Mouse (Mus musculus) embryonic facial prominence, embryonic 15.5 days (tissue): Measurements from ENCODE around the gene Sult2b1. TPM values are rescaled to one million over a fixed set of nuclear protein-coding genes. Genes with fewer than 3 reads are reported as not detected.

Experiments used
- ATAC-seq: fragments of 200-750 bp; cut with Nextera tagmentation; 2 replicates; pipeline ENCODE4 v1.8.0; 2017; ENCODE audit warnings: low read depth, moderate TSS enrichment; ENCODE audit not compliant: insufficient number of reproducible peaks, low FRiP score, low TSS enrichment
- H3K27ac ChIP-seq: fragments of 300-500 bp; sonication (generic); replicated peaks from 2 replicates; pipeline ENCODE4 v1.5.1; 2015; ENCODE audit warnings: mild to moderate bottlenecking, inconsistent platforms
- H3K27me3 ChIP-seq: fragments of 300-500 bp; sonication (generic); 2 replicates; pipeline ENCODE4 v1.6.1; 2015; ENCODE audit warnings: inconsistent platforms
- H3K36me3 ChIP-seq: fragments of 300-500 bp; sonication (generic); 2 replicates; pipeline ENCODE4 v1.6.1; 2015; ENCODE audit warnings: mild to moderate bottlenecking, inconsistent platforms
- H3K4me1 ChIP-seq: fragments of 300-500 bp; sonication (generic); 2 replicates; pipeline ENCODE4 v1.6.1; 2015; ENCODE audit warnings: inconsistent platforms
- H3K4me2 ChIP-seq: fragments of 300-500 bp; sonication (generic); replicated peaks from 2 replicates; pipeline ENCODE4 v1.6.1; 2015; ENCODE audit warnings: mild to moderate bottlenecking, inconsistent platforms
- H3K4me3 ChIP-seq: fragments of 300-500 bp; sonication (generic); replicated peaks from 2 replicates; pipeline ENCODE4 v1.5.1; 2015; ENCODE audit warnings: mild to moderate bottlenecking, inconsistent platforms
- H3K9ac ChIP-seq: fragments of 300-500 bp; sonication (generic); 2 replicates; pipeline ENCODE4 v1.6.1; 2015; ENCODE audit warnings: inconsistent platforms
- H3K9me3 ChIP-seq: fragments of 300-500 bp; sonication (generic); replicated peaks from 2 replicates; pipeline ENCODE4 v1.6.1; 2016; ENCODE audit warnings: inconsistent platforms
- WGBS: fragments of 180-500 bp; shearing (Covaris S2); methylation state at CpG from one replicate; pipeline ENCODE4 v1.1.7; 2015; 5-methylcytosine and 5-hydroxymethylcytosine counted together
- polyA plus RNA-seq: library from polyadenylated mRNA; unstranded; fragments of >200 nt; fragmentation: Nextera tagmentation; extraction: Ambion mirVana; gene quantifications from 2 replicates; pipeline ENCODE4 v1.2.1, GENCODE M21; 2015

The Sult2b1 gene
- polyA plus RNA-seq, 1 experiment from 2014 or later: 55.7 TPM

DNA sequence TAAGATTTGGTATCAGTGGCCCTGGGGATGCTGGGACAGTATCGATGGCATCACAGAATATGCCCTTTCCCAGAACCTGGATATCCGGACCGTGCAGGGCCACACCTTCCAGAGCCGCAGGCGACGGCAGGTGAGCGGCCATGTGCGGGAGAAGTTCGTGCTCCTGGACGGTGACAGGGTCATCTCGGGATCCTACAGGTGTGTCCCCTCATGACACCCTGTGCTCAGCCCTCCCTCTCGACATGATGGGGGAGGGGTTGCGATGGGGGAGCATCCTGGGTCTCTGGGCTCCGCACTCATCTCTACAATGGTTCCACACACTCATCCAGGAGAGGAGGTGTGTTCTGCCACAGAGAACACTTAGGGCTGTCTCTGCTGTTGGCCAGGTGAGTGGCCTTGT is 60.7 kb downstream of the Sult2b1 start:
- peaks cover 15% of the 10 kb centered on the region for H3K4me1 ChIP-seq
- no peak overlapping the region for H3K4me2 ChIP-seq
- H3K36me3 ChIP-seq: peaks cover 83% of the 10 kb centered on the region
- H3K27me3 ChIP-seq: no peaks in the 10 kb centered on the region
- H3K27ac ChIP-seq: no peak overlapping the region
- H3K9me3 ChIP-seq: no peaks in the 10 kb centered on the region
- WGBS: 90% methylated on average over 14 of the region's 14 CpGs
- no peak overlapping the region for H3K4me3 ChIP-seq
- no peak for ATAC-seq
- H3K9ac ChIP-seq: no peak overlapping the region

DNA sequence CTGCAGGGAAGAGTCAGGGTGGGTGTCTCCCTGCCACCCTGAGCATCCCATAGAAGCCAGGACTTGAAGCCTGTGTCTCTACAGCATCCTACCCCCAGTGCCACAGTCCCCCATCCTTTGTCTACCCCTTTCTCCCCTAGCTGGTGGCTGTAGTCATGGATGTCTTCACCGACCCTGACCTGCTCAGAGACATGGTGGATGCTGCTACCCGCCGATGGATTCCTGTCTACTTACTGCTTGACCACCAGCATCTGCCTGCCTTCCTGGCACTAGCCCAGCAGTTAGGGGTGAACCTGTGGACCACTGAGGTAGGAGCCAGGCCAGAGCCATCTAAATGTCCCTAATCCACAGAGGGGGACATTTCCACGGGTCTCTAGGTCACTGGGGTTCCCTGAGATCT is 61.2 kb downstream of the Sult2b1 start:
- Histone ChIP-seq H3K9me3 (no peaks in the 10 kb centered on the region), H3K4me1 (peaks cover 16% of the 10 kb centered on the region), H3K36me3 (peaks cover 78% of the 10 kb centered on the region), H3K4me2 (no peak overlapping the region), H3K9ac (no peak overlapping the region), H3K27ac (no peak overlapping the region), H3K4me3 (no peak overlapping the region), H3K27me3 (no peaks in the 10 kb centered on the region)
- no peak for ATAC-seq
- 90% methylated on average over 4 of the region's 4 CpGs for WGBS

GRCm38 (mm10) chr7:45722348-45722713 is 62.1 kb downstream of the Sult2b1 start:
- 85% methylated on average over 13 of the region's 13 CpGs for WGBS
- no peaks in the 10 kb centered on the region for H3K27me3 ChIP-seq
- H3K4me3 ChIP-seq: no peak overlapping the region
- H3K36me3 ChIP-seq: peaks cover 74% of the 10 kb centered on the region
- no peaks in the 10 kb centered on the region for H3K9me3 ChIP-seq
- no peak for ATAC-seq
- peaks cover 16% of the 10 kb centered on the region for H3K4me1 ChIP-seq
- H3K4me2 ChIP-seq: no peak overlapping the region
- H3K27ac ChIP-seq: 0 out of 2 replicates have a peak overlapping the region, but pooled peaks have one; percentile 6
- no peak overlapping the region for H3K9ac ChIP-seq

GRCm38 (mm10) chr7:45721642-45722347 is 62.7 kb downstream of the Sult2b1 start:
- ATAC-seq: no peak
- WGBS: 60% methylated on average over 13 of the region's 13 CpGs
- H3K36me3 ChIP-seq: peaks cover 70% of the 10 kb centered on the region
- H3K27me3 ChIP-seq: no peaks in the 10 kb centered on the region
- peaks cover 20% of the 10 kb centered on the region for H3K4me1 ChIP-seq
- 0 out of 2 replicates have a peak overlapping the region, but pooled peaks have one; percentile 6 for H3K27ac ChIP-seq
- no peaks in the 10 kb centered on the region for H3K9me3 ChIP-seq
- no peak overlapping the region for H3K9ac ChIP-seq
- H3K4me2 ChIP-seq: no peak overlapping the region
- H3K4me3 ChIP-seq: no peak overlapping the region

GRCm38 (mm10) chr7:45721234-45721571 is 63.3 kb downstream of the Sult2b1 start:
- Histone ChIP-seq H3K4me2 (no peak overlapping the region), H3K4me3 (no peak overlapping the region), H3K4me1 (peaks cover 26% of the 10 kb centered on the region), H3K36me3 (peaks cover 65% of the 10 kb centered on the region), H3K9ac (no peak overlapping the region), H3K9me3 (no peaks in the 10 kb centered on the region), H3K27me3 (no peaks in the 10 kb centered on the region), H3K27ac (peak overlapping the region; percentile 61; the same call in 1 of the 2 replicates)
- no peak for ATAC-seq
- 82% methylated on average over 7 of the region's 7 CpGs for WGBS

DNA sequence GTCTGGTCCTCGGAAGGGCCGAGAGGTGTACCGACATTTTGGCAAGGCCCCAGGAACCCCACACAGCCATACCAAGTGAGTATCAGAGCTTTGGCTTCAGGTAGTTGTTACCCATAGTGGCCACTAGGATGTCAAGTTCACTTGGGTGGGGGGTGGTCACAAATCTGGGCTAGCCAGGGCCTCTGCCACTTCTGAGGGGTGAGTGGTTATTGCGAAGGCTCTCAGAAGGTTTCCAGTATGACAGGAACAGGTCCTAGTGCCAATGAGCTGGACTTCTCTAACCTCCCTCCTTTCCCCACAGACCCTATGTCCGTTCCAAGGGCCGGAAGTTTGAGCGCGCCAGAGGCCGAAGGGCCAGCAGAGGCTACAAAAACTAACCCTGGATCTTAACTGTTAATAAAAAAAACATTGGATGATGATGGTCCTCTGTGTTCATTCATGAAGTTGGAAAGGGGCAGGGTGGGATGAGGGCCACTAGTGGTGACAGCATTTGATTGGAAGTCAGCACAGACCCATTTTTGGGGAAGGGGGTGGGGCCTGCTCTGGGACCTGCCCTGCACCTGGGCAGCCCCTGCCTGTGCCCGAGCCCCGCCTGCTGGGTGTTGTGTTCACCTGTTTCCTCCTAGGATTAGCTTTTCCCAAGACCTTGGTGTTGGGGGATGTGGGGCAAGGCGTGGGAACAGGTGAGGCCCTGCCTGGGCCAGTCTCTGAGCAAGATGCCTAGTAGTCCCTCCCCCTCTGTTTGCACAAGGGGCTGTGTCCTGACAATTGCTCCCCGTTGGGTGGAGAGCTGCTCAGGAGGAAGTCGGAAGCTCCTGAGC is 63.8 kb downstream of the Sult2b1 start, which contains the start of gene Fam83e:
TSS of gene Fam83e (plus strand) at position 800 of the 821 bp plus-strand sequence.
- Histone ChIP-seq H3K9me3 (no peaks in the 10 kb centered on the region), H3K4me1 (peaks cover 32% of the 10 kb centered on the region), H3K4me2 (no peak within 1 kb of the TSS), H3K27me3 (no peaks in the 10 kb centered on the region), H3K9ac (no peak within 1 kb of the TSS), H3K36me3 (peaks cover 60% of the 10 kb centered on the region), H3K4me3 (no peak within 1 kb of the TSS), H3K27ac (peak within 1 kb of the TSS; percentile 61; the same call in 1 of the 2 replicates)
- no peak for ATAC-seq
- 79% methylated on average over 14 of the region's 14 CpGs for WGBS

- ATAC-seq: no peak
- peak overlapping the region; percentile 82 for H3K4me3 ChIP-seq
- no peak overlapping the region for H3K27ac ChIP-seq
- 90% methylated on average over 16 of the region's 16 CpGs for whole genome bisulfite sequencing
- H3K36me3 ChIP-seq: peaks cover 52% of the 10 kb centered on the region
- H3K27me3 ChIP-seq: no peaks in the 10 kb centered on the region
- peak overlapping the region; percentile 95; the same call in 1 of the 2 replicates for H3K9ac ChIP-seq
- H3K9me3 ChIP-seq: no peaks in the 10 kb centered on the region
- peak overlapping the region; percentile 91 for H3K4me2 ChIP-seq
- H3K4me1 ChIP-seq: peaks cover 35% of the 10 kb centered on the region
Measured at GRCm38 (mm10) chr7:45719738-45720412, 64.6 kb downstream of the Sult2b1 start.

- Histone ChIP-seq H3K27ac (no peak overlapping the region), H3K36me3 (peaks cover 45% of the 10 kb centered on the region), H3K9me3 (no peaks in the 10 kb centered on the region), H3K4me3 (peak overlapping the region; percentile 82), H3K4me1 (peaks cover 42% of the 10 kb centered on the region), H3K9ac (peak overlapping the region; percentile 95), H3K27me3 (no peaks in the 10 kb centered on the region), H3K4me2 (peak overlapping the region; percentile 91)
- no peak for ATAC-seq
- WGBS: 74% methylated on average over 10 of the region's 10 CpGs
Measured at GRCm38 (mm10) chr7:45719180-45719579, 65.3 kb downstream of the Sult2b1 start.

DNA sequence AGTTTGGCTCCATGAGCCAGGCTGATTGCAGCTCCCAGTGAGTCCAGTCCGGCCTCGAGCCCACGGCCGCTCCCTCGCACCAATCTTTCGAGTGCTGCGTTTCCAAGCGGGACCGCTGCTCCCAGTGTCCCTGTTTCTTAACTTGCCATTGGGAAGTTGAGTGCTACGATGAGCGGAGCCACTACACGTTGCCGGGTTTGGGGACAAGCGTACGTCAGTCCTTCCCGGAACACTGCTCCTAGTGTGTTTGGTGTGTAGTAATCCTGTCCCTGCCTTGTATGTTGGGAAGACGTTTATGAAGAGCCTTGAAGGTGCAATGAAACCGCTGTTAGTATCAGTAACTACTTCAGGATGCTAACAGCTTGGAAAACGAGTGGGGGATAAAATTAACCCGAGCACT is 66.1 kb downstream of the Sult2b1 start:
- peaks cover 51% of the 10 kb centered on the region for H3K4me1 ChIP-seq
- no peak for ATAC-seq

DNA sequence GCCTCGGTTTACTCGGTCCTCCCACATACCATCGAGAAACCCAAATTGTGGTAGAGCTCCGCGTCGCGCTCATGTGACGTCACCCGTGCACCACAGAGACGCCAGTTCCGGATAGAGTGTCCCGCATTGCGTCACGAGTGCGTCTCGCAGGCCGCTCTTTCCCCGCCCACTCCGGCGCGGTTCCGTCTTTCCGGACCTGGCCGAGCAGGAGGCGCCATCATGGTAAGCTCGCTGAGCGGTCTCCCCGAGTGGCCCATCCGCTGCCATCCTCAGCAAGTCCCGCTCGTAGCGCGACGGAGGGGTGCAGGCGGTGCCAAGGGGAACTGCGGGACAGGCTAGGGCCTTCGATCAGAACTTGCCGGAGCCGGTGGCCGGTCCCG is 66.6 kb downstream of the Sult2b1 start, which contains the start of gene Sphk2:
TSS of gene Sphk2 (minus strand) at position 85 of the 380 bp plus-strand sequence.
- H3K36me3 ChIP-seq: peaks cover 43% of the 10 kb centered on the region
- peak within 1 kb of the TSS; percentile 95 for H3K27ac ChIP-seq
- no peaks in the 10 kb centered on the region for H3K27me3 ChIP-seq
- H3K4me1 ChIP-seq: peaks cover 55% of the 10 kb centered on the region
- peak; percentile 80 for ATAC-seq
- H3K9ac ChIP-seq: peak within 1 kb of the TSS; percentile 95
- under 1% methylated on average over 41 of the region's 41 CpGs for WGBS
- peak within 1 kb of the TSS; percentile 91 for H3K4me2 ChIP-seq
- peak within 1 kb of the TSS; percentile 82 for H3K4me3 ChIP-seq
- no peaks in the 10 kb centered on the region for H3K9me3 ChIP-seq

More for the DNA sequence above, 66.1 kb downstream of the Sult2b1 start:
- H3K9me3 ChIP-seq: no peaks in the 10 kb centered on the region
- H3K27ac ChIP-seq: peak overlapping the region; percentile 95
- H3K4me2 ChIP-seq: peak overlapping the region; percentile 91
- 0% methylated on average over 20 of the region's 20 CpGs for WGBS
- H3K36me3 ChIP-seq: peaks cover 43% of the 10 kb centered on the region
- H3K9ac ChIP-seq: peak overlapping the region; percentile 95
- H3K27me3 ChIP-seq: no peaks in the 10 kb centered on the region
- peak overlapping the region; percentile 82 for H3K4me3 ChIP-seq
